7 mouse cellular contexts compared by ENCODE assay signal in genomic region chr5:73256352-73257065, GRCm38 (mm10). TPM values are rescaled to one million over a fixed set of nuclear protein-coding genes. Genes with fewer than 3 reads are reported as not detected.
DNase-seq lines count a peak whose midpoint lies in the region; ATAC-seq lines count a peak whose summit lies in the region.

Fryl (minus strand) TSS chr5:73256619.

- H3K36me3 ChIP-seq in embryonic facial prominence, embryonic 11.5 days (replicated peaks; ENCODE audit: control insufficient read depth, insufficient read depth, low read depth, low read length): no peaks in the 10 kb centered on the region
- no peaks in the 10 kb centered on the region for H3K36me3 ChIP-seq in limb, embryonic 10.5 days
- H3K36me3 ChIP-seq in midbrain, embryonic 13.5 days: no peaks in the 10 kb centered on the region

- no peaks in the 10 kb centered on the region for H3K27me3 ChIP-seq in embryonic facial prominence, embryonic 11.5 days (ENCODE audit: control insufficient read depth, insufficient read depth, low read length)
- no peaks in the 10 kb centered on the region for H3K27me3 ChIP-seq in limb, embryonic 10.5 days (ENCODE audit: low read depth, poor library complexity, severe bottlenecking)
- no peaks in the 10 kb centered on the region for H3K27me3 ChIP-seq in midbrain, embryonic 13.5 days

- under 1% methylated on average over 44 of the region's 44 CpGs for WGBS in embryonic facial prominence, embryonic 11.5 days
- WGBS in limb, embryonic 10.5 days: under 1% methylated on average over 44 of the region's 44 CpGs
- WGBS in midbrain, embryonic 13.5 days: under 1% methylated on average over 44 of the region's 44 CpGs

- peak within 1 kb of the TSS; percentile 88 for H3K27ac ChIP-seq in embryonic facial prominence, embryonic 11.5 days (replicated peaks; ENCODE audit: low read depth, low read length)
- peak within 1 kb of the TSS; percentile 95 for H3K27ac ChIP-seq in limb, embryonic 10.5 days
- H3K27ac ChIP-seq in midbrain, embryonic 13.5 days: peak within 1 kb of the TSS; percentile 98

- H3K4me3 ChIP-seq in embryonic facial prominence, embryonic 11.5 days (ENCODE audit: low read depth, low read length): peak within 1 kb of the TSS; percentile 96
- H3K4me3 ChIP-seq in limb, embryonic 10.5 days: peak within 1 kb of the TSS; percentile 83
- H3K4me3 ChIP-seq in midbrain, embryonic 13.5 days (replicated peaks): peak within 1 kb of the TSS; percentile 94

- H3K9me3 ChIP-seq in embryonic facial prominence, embryonic 11.5 days (replicated peaks; ENCODE audit: control insufficient read depth, low read length): no peaks in the 10 kb centered on the region
- H3K9me3 ChIP-seq in limb, embryonic 10.5 days (replicated peaks): no peaks in the 10 kb centered on the region
- no peaks in the 10 kb centered on the region for H3K9me3 ChIP-seq in midbrain, embryonic 13.5 days

- ATAC-seq in embryonic facial prominence, embryonic 11.5 days (replicated peaks; ENCODE audit: insufficient number of reproducible peaks, low FRiP score, low TSS enrichment, low read depth): peak; percentile 99
- ATAC-seq in granulocyte monocyte progenitor cell, adult 5-6 weeks (replicated peaks; ENCODE audit: poor library complexity, severe bottlenecking): peak; percentile 83
- peak; percentile 99 for ATAC-seq in midbrain, embryonic 13.5 days

- DNase-seq in adrenal gland, postnatal 14 days: peak; percentile 99
- peak; percentile 99 for DNase-seq in embryonic facial prominence, embryonic 11.5 days (ENCODE audit: low spot score)
- peak; percentile 98 for DNase-seq in kidney, adult 11 months
- peak; percentile 98 for DNase-seq in limb, embryonic 10.5 days (ENCODE audit: low spot score)
- peak; percentile 83 for DNase-seq in spleen, adult 12 weeks (ENCODE audit: low spot score)

- no peaks in the 10 kb centered on the region for H3K4me1 ChIP-seq in embryonic facial prominence, embryonic 11.5 days (ENCODE audit: control insufficient read depth, insufficient read depth, low read length)
- H3K4me1 ChIP-seq in limb, embryonic 10.5 days: peaks cover 25% of the 10 kb centered on the region
- peaks cover 35% of the 10 kb centered on the region for H3K4me1 ChIP-seq in midbrain, embryonic 13.5 days (replicated peaks)

- peak within 1 kb of the TSS; percentile 58 for H3K4me2 ChIP-seq in embryonic facial prominence, embryonic 11.5 days (ENCODE audit: low read depth, low read length)
- H3K4me2 ChIP-seq in midbrain, embryonic 13.5 days (replicated peaks): peak within 1 kb of the TSS; percentile 75

- peak within 1 kb of the TSS; percentile 89 for H3K9ac ChIP-seq in embryonic facial prominence, embryonic 11.5 days (replicated peaks; ENCODE audit: low read length)
- H3K9ac ChIP-seq in midbrain, embryonic 13.5 days (replicated peaks): peak within 1 kb of the TSS; percentile 95

RNA-seq across cellular contexts. Expression of gene Fryl, which starts in this region (rescaled TPM):
- total RNA-seq in adrenal gland, postnatal 14 days (2021): 43.0 and 55.1 TPM in 2 replicates
- polyA plus RNA-seq in embryonic facial prominence, embryonic 11.5 days (2014; fragmentation: Nextera tagmentation; extraction: Ambion mirVana): 25.7 and 27.4 TPM in 2 replicates
- total RNA-seq in granulocyte monocyte progenitor cell, adult 5-6 weeks (2014; fragmentation: Nextera tagmentation): 64.8 and 74.0 TPM in 2 replicates
- 75.9 and 87.8 TPM in 2 replicates for total RNA-seq in granulocyte monocyte progenitor cell, adult 5-6 weeks (2017)
- polyA plus RNA-seq in limb, embryonic 10.5 days (2016; fragmentation: Nextera tagmentation; extraction: Ambion mirVana): 22.4 and 22.6 TPM in 2 replicates
- 48.2 and 51.2 TPM in 2 replicates for polyA plus RNA-seq in midbrain, embryonic 13.5 days (2015; fragmentation: Nextera tagmentation; extraction: Ambion mirVana)

Comparison
In these comparisons a context has a peak if more than half of its experiments do, and no peak if none do; other contexts are left out.
1. Peak in every context shown above with its lines: DNase-seq, ATAC-seq, H3K4me3 ChIP-seq and H3K27ac ChIP-seq.